Mouse (Mus musculus): ENCODE results near the gene Nudt19. TPM values are rescaled to one million over a fixed set of nuclear protein-coding genes. Genes with fewer than 3 reads are reported as not detected.

Gene Nudt19
- total and polyA plus RNA-seq, 2 experiments from 2014 or later, result 58.5 to 144 TPM

GRCm38 (mm10) chr7:35589485-35589884 lies 33.4 kb upstream of the Nudt19 start:
- Histone ChIP-seq H3K4me3 (ENCODE audit: low read length) (no peak overlapping the region), H3K27ac (no peak overlapping the region), H3K9ac (replicated peaks; ENCODE audit: low read length) (no peak overlapping the region), H3K4me1 (ENCODE audit: insufficient read depth, low read length) (peaks cover 7% of the 10 kb centered on the region; the same call in 1 of the 2 replicates), H3K36me3 (ENCODE audit: insufficient read depth, low read length) (peaks cover 9% of the 10 kb centered on the region; the same call in 1 of the 2 replicates), H3K9me3 (ENCODE audit: low read length) (no peaks in the 10 kb centered on the region), H3K4me2 (ENCODE audit: low read depth, low read length) (no peak overlapping the region), H3K27me3 (ENCODE audit: insufficient read depth, low read length) (peaks cover 6% of the 10 kb centered on the region; the same call in 1 of the 2 replicates)
- no peak for TF ChIP-seq CTCF (IDR thresholded peaks at IDR 0.05; ENCODE audit: low read depth)
- DNase-seq (ENCODE audit: low spot score) (no peak), ATAC-seq (no peak)
- WGBS, result 82% methylated on average over 7 of the region's 7 CpGs

GRCm38 (mm10) chr7:35588680-35589428 lies 32.8 kb upstream of the Nudt19 start:
- Histone ChIP-seq H3K27ac (no peak overlapping the region), H3K27me3 (ENCODE audit: insufficient read depth, low read length) (peaks cover 9% of the 10 kb centered on the region), H3K9ac (replicated peaks; ENCODE audit: low read length) (no peak overlapping the region), H3K4me1 (ENCODE audit: insufficient read depth, low read length) (peaks cover 7% of the 10 kb centered on the region; the same call in 1 of the 2 replicates), H3K36me3 (ENCODE audit: insufficient read depth, low read length) (peaks cover 9% of the 10 kb centered on the region; the same call in 1 of the 2 replicates), H3K4me2 (ENCODE audit: low read depth, low read length) (no peak overlapping the region), H3K9me3 (ENCODE audit: low read length) (no peaks in the 10 kb centered on the region), H3K4me3 (ENCODE audit: low read length) (no peak overlapping the region)
- 87% methylated on average over 9 of the region's 9 CpGs for WGBS
- ATAC-seq, result no peak
- TF ChIP-seq CTCF (IDR thresholded peaks at IDR 0.05; ENCODE audit: low read depth), result no peak
- DNase-seq (ENCODE audit: low spot score), result no peak

GRCm38 (mm10) chr7:35587728-35588127 lies 31.6 kb upstream of the Nudt19 start:
- Histone ChIP-seq H3K27me3 (ENCODE audit: insufficient read depth, low read length) (peaks cover 13% of the 10 kb centered on the region), H3K4me1 (ENCODE audit: insufficient read depth, low read length) (peaks cover 7% of the 10 kb centered on the region; the same call in 1 of the 2 replicates), H3K27ac (no peak overlapping the region), H3K9ac (replicated peaks; ENCODE audit: low read length) (no peak overlapping the region), H3K4me2 (ENCODE audit: low read depth, low read length) (no peak overlapping the region), H3K9me3 (ENCODE audit: low read length) (no peaks in the 10 kb centered on the region), H3K4me3 (ENCODE audit: low read length) (no peak overlapping the region), H3K36me3 (ENCODE audit: insufficient read depth, low read length) (peaks cover 3% of the 10 kb centered on the region; the same call in 1 of the 2 replicates)
- no peak for DNase-seq (ENCODE audit: low spot score)
- WGBS, result 85% methylated on average over 5 of the region's 5 CpGs
- no peak for ATAC-seq
- no peak for TF ChIP-seq CTCF (IDR thresholded peaks at IDR 0.05; ENCODE audit: low read depth)

- 24% methylated on average over 15 of the region's 15 CpGs for WGBS
- Histone ChIP-seq H3K4me2 (ENCODE audit: low read depth, low read length) (peak overlapping the region; percentile 95), H3K4me3 (ENCODE audit: low read length) (peak overlapping the region; percentile 94), H3K36me3 (ENCODE audit: insufficient read depth, low read length) (no peaks in the 10 kb centered on the region), H3K9ac (replicated peaks; ENCODE audit: low read length) (peak overlapping the region; percentile 73), H3K4me1 (ENCODE audit: insufficient read depth, low read length) (peaks cover 7% of the 10 kb centered on the region; the same call in 1 of the 2 replicates), H3K27me3 (ENCODE audit: insufficient read depth, low read length) (peaks cover 13% of the 10 kb centered on the region), H3K9me3 (ENCODE audit: low read length) (no peaks in the 10 kb centered on the region), H3K27ac (no peak overlapping the region)
- TF ChIP-seq CTCF (IDR thresholded peaks at IDR 0.05; ENCODE audit: low read depth), result no peak
- no peak for ATAC-seq
- no peak for DNase-seq (ENCODE audit: low spot score)
Observed at GRCm38 (mm10) chr7:35586906-35587445, 30.9 kb upstream of the Nudt19 start.

GRCm38 (mm10) chr7:35586055-35586905 lies 30.2 kb upstream of the Nudt19 start, which contains the start of gene Ankrd27:
Ankrd27 (plus strand) TSS chr7:35586244.
- H3K9me3 ChIP-seq (ENCODE audit: low read length), result no peaks in the 10 kb centered on the region
- peaks cover 13% of the 10 kb centered on the region for H3K27me3 ChIP-seq (ENCODE audit: insufficient read depth, low read length)
- no peaks in the 10 kb centered on the region for H3K36me3 ChIP-seq (ENCODE audit: insufficient read depth, low read length)
- peak within 1 kb of the TSS; percentile 95 for H3K4me2 ChIP-seq (ENCODE audit: low read depth, low read length)
- DNase-seq (ENCODE audit: low spot score) (peak; percentile 97), ATAC-seq (peak; percentile 99)
- no peak for TF ChIP-seq CTCF (IDR thresholded peaks at IDR 0.05; ENCODE audit: low read depth)
- WGBS, result under 1% methylated on average over 49 of the region's 49 CpGs
- H3K9ac ChIP-seq (replicated peaks; ENCODE audit: low read length), result peak within 1 kb of the TSS; percentile 73
- peaks cover 7% of the 10 kb centered on the region; the same call in 1 of the 2 replicates for H3K4me1 ChIP-seq (ENCODE audit: insufficient read depth, low read length)
- peak within 1 kb of the TSS; percentile 94 for H3K4me3 ChIP-seq (ENCODE audit: low read length)
- no peak within 1 kb of the TSS for H3K27ac ChIP-seq
